Mouse (Mus musculus) limb, embryonic 14.5 days (tissue): ENCODE measurements around the gene Tceal5. TPM values are rescaled to one million over a fixed set of nuclear protein-coding genes. Genes with fewer than 3 reads are reported as not detected.
A peak's percentile ranks its signal among the peaks of the same experiment; 100 is the strongest.

Experiments used
- ATAC-seq: fragments of 200-750 bp; cut with Nextera tagmentation; 2 replicates; pipeline ENCODE4 v1.8.0; 2017; ENCODE audit warnings: low read depth, moderate number of reproducible peaks, moderate TSS enrichment; ENCODE audit not compliant: low FRiP score
- DNase-seq: peaks from one replicate; pipeline ENCODE4 v3.0.0-alpha.2; 2015; ENCODE audit warnings: low spot score
- H3K27ac ChIP-seq: fragments of 300-500 bp; sonication (generic); replicated peaks from 2 replicates; pipeline ENCODE4 v1.5.1; 2014; ENCODE audit warnings: low read depth, mild to moderate bottlenecking, low read length, moderate library complexity, mixed read lengths
- H3K27me3 ChIP-seq: fragments of 300-500 bp; sonication (generic); 2 replicates; pipeline ENCODE4 v1.6.1; 2014; ENCODE audit warnings: low read length, mixed read lengths; ENCODE audit not compliant: control insufficient read depth, insufficient read depth
- H3K36me3 ChIP-seq: fragments of 300-500 bp; sonication (generic); 2 replicates; pipeline ENCODE4 v1.6.1; 2014; ENCODE audit warnings: mild to moderate bottlenecking, low read length, moderate library complexity, mixed read lengths; ENCODE audit not compliant: control insufficient read depth, insufficient read depth
- H3K4me1 ChIP-seq: fragments of 300-500 bp; sonication (generic); 2 replicates; pipeline ENCODE4 v1.6.1; 2014; ENCODE audit warnings: antibody characterized with exemption, low read length, mixed read lengths; ENCODE audit not compliant: control insufficient read depth, insufficient read depth
- H3K4me2 ChIP-seq: fragments of 300-500 bp; sonication (generic); replicated peaks from 2 replicates; pipeline ENCODE4 v1.6.1; 2014; ENCODE audit warnings: low read depth, mild to moderate bottlenecking, low read length, moderate library complexity; ENCODE audit not compliant: severe bottlenecking
- H3K4me3 ChIP-seq: fragments of 300-500 bp; sonication (generic); replicated peaks from 2 replicates; pipeline ENCODE4 v1.5.1; 2014; ENCODE audit warnings: low read length
- H3K9ac ChIP-seq: fragments of 300-500 bp; sonication (generic); 2 replicates; pipeline ENCODE4 v1.6.1; 2014; ENCODE audit warnings: mild to moderate bottlenecking, low read depth, low read length, moderate library complexity; ENCODE audit not compliant: severe bottlenecking
- H3K9me3 ChIP-seq: fragments of 300-500 bp; sonication (generic); 2 replicates; pipeline ENCODE4 v1.6.1; 2016; ENCODE audit warnings: low read length; ENCODE audit not compliant: control insufficient read depth
- POLR2A ChIP-seq: fragments of 200-500 bp; IDR thresholded peaks from 2 replicates; pipeline ENCODE4 v1.8.0; 2012; ENCODE audit warnings: inconsistent platforms, mild to moderate bottlenecking, moderate library complexity, borderline replicate concordance; ENCODE audit not compliant: insufficient read depth, insufficient read length; ENCODE audit errors: extremely low read depth
- WGBS: fragments of 180-500 bp; shearing (Covaris S2); extraction: QIAGEN DNeasy Blood & Tissue Kit; methylation state at CpG from one replicate; pipeline ENCODE4 v1.1.7; 2014; 5-methylcytosine and 5-hydroxymethylcytosine counted together
- microRNA-seq: library from miRNA; unstranded; fragments of <30 nt; microRNA quantifications from one replicate; pipeline ENCODE4, GENCODE M21; 2016
- polyA plus RNA-seq, 2 experiments: library from polyadenylated mRNA; depleted of rRNA in 1 of 2; stranded (reverse) in 1 of 2; unstranded in 1 of 2; fragments of >200 nt; fragmentation: Nextera tagmentation in 1 of 2; extraction: Ambion mirVana in 1 of 2; gene quantifications; 2 replicates each; pipeline versions ENCODE4 v1.2.1 to v1.2.3; 2012 to 2014

Tceal5 gene
- polyA plus RNA-seq, 2 experiments = 5.6 to 25.8 TPM

DNA sequence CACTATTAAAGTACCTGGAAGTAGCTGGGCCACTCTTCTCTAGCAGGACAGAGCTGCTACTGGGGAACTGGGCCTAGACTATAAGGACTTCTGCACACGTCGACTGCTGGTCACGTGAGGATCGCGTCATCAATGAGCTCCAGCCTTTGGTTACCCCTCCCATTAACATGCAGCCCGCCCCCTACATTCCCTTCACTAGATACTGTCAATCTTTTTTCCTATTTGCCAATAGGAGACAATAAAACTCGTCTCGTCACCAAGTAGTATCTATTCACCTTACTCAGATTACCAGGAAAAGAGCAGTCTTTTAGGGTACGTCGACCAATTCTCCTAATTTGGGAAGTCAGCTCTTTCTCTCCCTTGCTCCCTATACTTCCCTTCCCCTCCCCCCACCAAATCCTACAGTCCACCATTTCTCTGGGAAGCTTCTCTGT is 31.5 kb downstream of the Tceal5 start, which contains the start of gene Tceal8:
Gene Tceal8 (minus strand): TSS at position 225 of the 434 bp plus-strand sequence.
- ATAC-seq (peak; percentile 97), DNase-seq (peak; percentile 95)
- Histone ChIP-seq H3K4me1 (no peaks in the 10 kb centered on the region), H3K4me2 (peak within 1 kb of the TSS; percentile 48), H3K36me3 (peaks cover 8% of the 10 kb centered on the region; the same call in 1 of the 2 replicates), H3K27me3 (no peaks in the 10 kb centered on the region), H3K4me3 (peak within 1 kb of the TSS; percentile 55), H3K27ac (peak within 1 kb of the TSS; percentile 91), H3K9me3 (no peaks in the 10 kb centered on the region), H3K9ac (peak within 1 kb of the TSS; percentile 75)
- 19% methylated on average over 10 of the region's 10 CpGs for WGBS
- peak; percentile 55; the same call in 1 of the 2 replicates for TF ChIP-seq POLR2A

DNA sequence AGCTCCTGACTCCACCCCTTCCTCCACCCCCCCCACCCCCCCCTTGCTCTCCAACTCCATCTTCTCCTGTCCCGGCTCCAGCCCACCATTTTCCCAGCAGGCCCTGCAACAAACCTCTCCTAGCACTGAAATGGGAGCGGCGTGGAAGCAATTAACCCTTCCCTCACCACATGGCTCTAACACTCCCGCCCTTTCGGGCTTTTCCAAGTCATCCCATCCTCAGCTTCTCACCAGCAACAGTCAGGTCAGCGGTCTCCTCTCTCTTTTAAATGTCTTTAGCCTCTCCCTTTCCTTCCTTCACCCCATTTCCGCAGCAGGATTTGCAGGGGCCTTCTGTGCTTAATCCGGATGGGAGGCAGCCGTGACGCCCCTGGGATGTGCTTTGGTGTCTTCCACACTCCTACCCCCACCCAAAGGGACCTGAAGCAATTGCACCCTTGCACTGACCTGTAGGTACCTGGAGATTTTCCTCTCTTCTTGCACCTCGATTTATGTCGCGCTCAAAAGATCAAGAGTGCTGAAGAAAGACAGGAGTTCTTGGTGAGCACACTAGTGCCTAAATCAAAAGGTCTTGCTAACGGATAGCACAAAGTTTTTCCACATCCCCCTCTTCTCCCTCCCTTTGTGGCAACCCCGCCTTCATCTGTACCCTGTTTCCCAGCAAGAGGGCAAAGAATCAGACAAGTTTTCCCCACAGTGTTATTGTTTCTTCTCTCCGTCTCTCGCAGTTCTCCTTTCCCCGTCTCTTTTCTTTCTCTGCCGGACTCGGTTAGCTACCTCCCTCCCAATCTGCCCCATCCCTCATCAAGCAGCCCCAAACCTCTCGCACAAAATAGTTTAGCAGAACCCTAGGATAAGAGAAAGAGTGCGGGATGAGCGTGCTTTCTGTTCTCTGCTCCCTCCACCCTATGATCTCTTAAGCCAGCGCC is 32.2 kb downstream of the Tceal5 start:
- Histone ChIP-seq H3K27me3 (no peaks in the 10 kb centered on the region), H3K4me1 (no peaks in the 10 kb centered on the region), H3K9ac (peak overlapping the region; percentile 75), H3K27ac (peak overlapping the region; percentile 91), H3K9me3 (no peaks in the 10 kb centered on the region), H3K4me2 (peak overlapping the region; percentile 48), H3K36me3 (peaks cover 8% of the 10 kb centered on the region; the same call in 1 of the 2 replicates), H3K4me3 (peak overlapping the region; percentile 55)
- WGBS = 24% methylated on average over 24 of the region's 24 CpGs
- TF ChIP-seq POLR2A = no peak
- peak; percentile 67 for ATAC-seq
- peak; percentile 87 for DNase-seq

DNA sequence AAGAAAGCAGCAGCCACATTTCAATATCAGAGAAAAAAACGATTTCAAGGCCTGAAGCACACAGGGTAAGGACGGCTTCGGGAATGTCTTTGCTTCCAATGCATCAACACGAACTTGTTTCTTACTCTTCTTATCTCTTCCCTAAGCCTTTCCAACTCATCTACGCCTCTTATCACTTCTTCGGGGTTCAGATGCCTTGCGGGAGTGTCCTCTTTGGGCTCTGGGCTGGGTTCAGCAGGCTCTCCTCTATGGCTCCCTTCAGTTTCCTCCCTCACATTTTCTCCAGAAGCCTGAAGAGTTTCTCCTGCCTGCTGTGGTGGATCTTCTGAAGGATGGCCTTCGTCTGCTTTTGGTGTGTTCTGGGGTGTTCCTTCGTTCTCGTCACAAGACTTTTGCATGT is 33.1 kb downstream of the Tceal5 start:
- Histone ChIP-seq H3K27me3 (no peaks in the 10 kb centered on the region), H3K4me3 (peak overlapping the region; percentile 55), H3K36me3 (peaks cover 8% of the 10 kb centered on the region; the same call in 1 of the 2 replicates), H3K9me3 (no peaks in the 10 kb centered on the region), H3K4me2 (peak overlapping the region; percentile 48), H3K9ac (0 out of 2 replicates have a peak overlapping the region, but pooled peaks have one; percentile 75), H3K27ac (no peak overlapping the region), H3K4me1 (no peaks in the 10 kb centered on the region)
- 63% methylated on average over 10 of the region's 10 CpGs for WGBS
- ATAC-seq = no peak
- TF ChIP-seq POLR2A = no peak
- no peak for DNase-seq

Small RNAs within 50 kb of the gene (microRNA-seq; reads per million reads assigned to microRNA genes)
- not detected for gene Mir6383

Other genes with a start within 250 kb of the Tceal5 start
- gene Arxes2, start 210.1 kb downstream of the Tceal5 start, polyA plus RNA-seq (2012; rRNA removed) = 43.9 and 45.5 TPM in 2 replicates
- 73.7 and 80.4 TPM in 2 replicates for gene Arxes2, start 210.1 kb downstream of the Tceal5 start, polyA plus RNA-seq (2014; fragmentation: Nextera tagmentation; extraction: Ambion mirVana)
- gene Arxes1, start 170.5 kb downstream of the Tceal5 start, polyA plus RNA-seq (2012; rRNA removed) = 12.5 and 15.0 TPM in 2 replicates
- 31.1 and 34.3 TPM in 2 replicates for gene Arxes1, start 170.5 kb downstream of the Tceal5 start, polyA plus RNA-seq (2014; fragmentation: Nextera tagmentation; extraction: Ambion mirVana)
- 33.5 and 52.3 TPM in 2 replicates for gene Bex2, start 135.6 kb downstream of the Tceal5 start, polyA plus RNA-seq (2012; rRNA removed)
- gene Bex2, start 135.6 kb downstream of the Tceal5 start, polyA plus RNA-seq (2014; fragmentation: Nextera tagmentation; extraction: Ambion mirVana) = 65.5 and 78.4 TPM in 2 replicates
- gene Nxf3, start 118.6 kb downstream of the Tceal5 start, polyA plus RNA-seq (2012; rRNA removed) = 0.03 TPM in 2 replicates
- gene Nxf3, start 118.6 kb downstream of the Tceal5 start, polyA plus RNA-seq (2014; fragmentation: Nextera tagmentation; extraction: Ambion mirVana) = not detected in 2 replicates
- 16.6 and 30.9 TPM in 2 replicates for gene Bex4, start 64.9 kb downstream of the Tceal5 start, polyA plus RNA-seq (2012; rRNA removed)
- 38.3 and 43.5 TPM in 2 replicates for gene Bex4, start 64.9 kb downstream of the Tceal5 start, polyA plus RNA-seq (2014; fragmentation: Nextera tagmentation; extraction: Ambion mirVana)
- gene Tceal8, start 31.5 kb downstream of the Tceal5 start, polyA plus RNA-seq (2012; rRNA removed) = 110 and 148 TPM in 2 replicates
- gene Tceal8, start 31.5 kb downstream of the Tceal5 start, polyA plus RNA-seq (2014; fragmentation: Nextera tagmentation; extraction: Ambion mirVana) = 203 and 216 TPM in 2 replicates
- 56.8 and 88.7 TPM in 2 replicates for gene Tceal7, start 10.9 kb upstream of the Tceal5 start, polyA plus RNA-seq (2012; rRNA removed)
- gene Tceal7, start 10.9 kb upstream of the Tceal5 start, polyA plus RNA-seq (2014; fragmentation: Nextera tagmentation; extraction: Ambion mirVana) = 74.4 and 121 TPM in 2 replicates
- gene Bex1, start 11.6 kb upstream of the Tceal5 start, polyA plus RNA-seq (2012; rRNA removed) = 68.3 and 112 TPM in 2 replicates
- gene Bex1, start 11.6 kb upstream of the Tceal5 start, polyA plus RNA-seq (2014; fragmentation: Nextera tagmentation; extraction: Ambion mirVana) = 83.7 and 92.3 TPM in 2 replicates
- 336 and 383 TPM in 2 replicates for gene Tceal9, start 41.2 kb upstream of the Tceal5 start, polyA plus RNA-seq (2012; rRNA removed)
- gene Tceal9, start 41.2 kb upstream of the Tceal5 start, polyA plus RNA-seq (2014; fragmentation: Nextera tagmentation; extraction: Ambion mirVana) = 626 and 632 TPM in 2 replicates
- gene Bex3, start 66.4 kb upstream of the Tceal5 start, polyA plus RNA-seq (2012; rRNA removed) = 387 and 467 TPM in 2 replicates
- 442 and 482 TPM in 2 replicates for gene Bex3, start 66.4 kb upstream of the Tceal5 start, polyA plus RNA-seq (2014; fragmentation: Nextera tagmentation; extraction: Ambion mirVana)